Mouse (Mus musculus) lung, embryonic 16.5 days (tissue): Measurements from ENCODE around the gene Eif3i. TPM values are rescaled to one million over a fixed set of nuclear protein-coding genes. Genes with fewer than 3 reads are reported as not detected.

Experiments used
- ATAC-seq: fragments of 200-750 bp; cut with Nextera tagmentation; 2 replicates; pipeline ENCODE4 v1.8.0; 2017; ENCODE audit warnings: low read depth, mild to moderate bottlenecking, moderate library complexity
- H3K27ac ChIP-seq: fragments of 300-500 bp; sonication (generic); 2 replicates; pipeline ENCODE4 v1.5.1; 2014; ENCODE audit warnings: mild to moderate bottlenecking, control low read depth, low read length
- H3K27me3 ChIP-seq: fragments of 300-500 bp; sonication (generic); 2 replicates; pipeline ENCODE4 v1.6.1; 2014; ENCODE audit warnings: low read depth, low read length, mixed read lengths; ENCODE audit not compliant: control insufficient read depth, insufficient read depth
- H3K36me3 ChIP-seq: fragments of 300-500 bp; sonication (generic); 2 replicates; pipeline ENCODE4 v1.6.1; 2014; ENCODE audit warnings: low read length; ENCODE audit not compliant: control insufficient read depth, insufficient read depth
- H3K4me1 ChIP-seq: fragments of 300-500 bp; sonication (generic); replicated peaks from 2 replicates; pipeline ENCODE4 v1.6.1; 2014; ENCODE audit warnings: low read length, mixed read lengths; ENCODE audit not compliant: control insufficient read depth, insufficient read depth
- H3K4me2 ChIP-seq: fragments of 300-500 bp; sonication (generic); 2 replicates; pipeline ENCODE4 v1.6.1; 2014; ENCODE audit warnings: low read depth, low read length, control low read depth
- H3K4me3 ChIP-seq: fragments of 300-500 bp; sonication (generic); 2 replicates; pipeline ENCODE4 v1.5.1; 2014; ENCODE audit warnings: mild to moderate bottlenecking, low read length, control low read depth
- H3K9ac ChIP-seq: fragments of 300-500 bp; sonication (generic); 2 replicates; pipeline ENCODE4 v1.6.1; 2014; ENCODE audit warnings: low read length, control low read depth
- H3K9me3 ChIP-seq: fragments of 300-500 bp; sonication (generic); 2 replicates; pipeline ENCODE4 v1.6.1; 2016; ENCODE audit warnings: low read length; ENCODE audit not compliant: control insufficient read depth
- WGBS: fragments of 180-500 bp; shearing (Covaris S2); extraction: QIAGEN DNeasy Blood & Tissue Kit; methylation state at CpG from one replicate; pipeline ENCODE4 v1.1.7; 2014; 5-methylcytosine and 5-hydroxymethylcytosine counted together
- polyA plus RNA-seq: library from polyadenylated mRNA; unstranded; fragments of >200 nt; fragmentation: Nextera tagmentation; extraction: Ambion mirVana; gene quantifications from 2 replicates; pipeline ENCODE4 v1.2.1, GENCODE M21; 2015

Gene Eif3i
- polyA plus RNA-seq, 1 experiment from 2014 or later = 229 TPM

DNA sequence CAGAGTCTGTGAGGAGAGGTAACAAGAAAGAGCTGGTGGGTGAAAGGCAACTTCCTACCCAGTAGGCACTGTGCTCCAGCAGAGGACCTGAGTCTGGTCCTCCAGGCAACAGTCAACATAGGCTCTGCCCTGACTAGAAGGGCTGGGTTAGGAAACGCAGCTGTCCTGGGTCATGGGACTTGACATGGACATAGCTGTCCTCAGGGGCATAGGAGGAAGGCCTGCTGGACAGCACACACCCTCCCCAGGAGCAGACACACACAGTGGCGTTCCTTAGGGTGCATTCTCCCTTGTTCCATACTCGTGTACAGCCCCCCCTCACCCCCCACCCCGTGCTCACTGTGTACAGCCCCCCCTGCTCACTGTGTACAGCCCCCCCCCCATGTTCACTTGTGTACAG is 10.0 kb upstream of the Eif3i start:
- WGBS = 58% methylated on average over 4 of the region's 4 CpGs
- ATAC-seq = no peak
- no peaks in the 10 kb centered on the region for H3K27me3 ChIP-seq
- no peak overlapping the region for H3K4me3 ChIP-seq
- no peak overlapping the region for H3K4me2 ChIP-seq
- no peaks in the 10 kb centered on the region for H3K9me3 ChIP-seq
- H3K36me3 ChIP-seq = peaks cover 13% of the 10 kb centered on the region; the same call in 1 of the 2 replicates
- no peak overlapping the region for H3K27ac ChIP-seq
- no peaks in the 10 kb centered on the region for H3K4me1 ChIP-seq
- H3K9ac ChIP-seq = no peak overlapping the region

DNA sequence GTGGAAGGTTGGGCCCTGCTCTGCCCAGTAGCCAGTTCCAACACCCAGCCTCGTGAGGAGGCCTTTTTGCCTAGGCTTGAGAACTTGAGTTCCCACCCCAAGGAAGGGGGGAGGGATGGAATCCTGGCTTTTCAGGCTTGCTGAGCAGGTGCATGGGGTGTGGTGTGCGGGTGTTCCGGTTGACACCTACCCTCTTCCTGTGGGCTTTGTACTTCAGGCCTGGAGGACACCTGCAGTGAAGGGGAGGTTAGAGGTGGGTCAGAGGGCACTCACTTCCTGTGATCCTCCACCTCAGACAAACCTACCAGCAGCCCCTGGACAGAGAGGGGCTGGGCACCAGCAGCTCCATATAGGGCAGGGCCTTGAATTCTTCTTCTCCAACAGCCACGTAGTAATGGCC is 9.6 kb upstream of the Eif3i start:
- no peak for ATAC-seq
- no peak overlapping the region for H3K27ac ChIP-seq
- no peak overlapping the region for H3K4me3 ChIP-seq
- H3K4me1 ChIP-seq = no peaks in the 10 kb centered on the region
- peaks cover 13% of the 10 kb centered on the region; the same call in 1 of the 2 replicates for H3K36me3 ChIP-seq
- H3K9ac ChIP-seq = no peak overlapping the region
- WGBS = 74% methylated on average over 4 of the region's 4 CpGs
- H3K9me3 ChIP-seq = no peaks in the 10 kb centered on the region
- H3K4me2 ChIP-seq = no peak overlapping the region
- H3K27me3 ChIP-seq = no peaks in the 10 kb centered on the region

DNA sequence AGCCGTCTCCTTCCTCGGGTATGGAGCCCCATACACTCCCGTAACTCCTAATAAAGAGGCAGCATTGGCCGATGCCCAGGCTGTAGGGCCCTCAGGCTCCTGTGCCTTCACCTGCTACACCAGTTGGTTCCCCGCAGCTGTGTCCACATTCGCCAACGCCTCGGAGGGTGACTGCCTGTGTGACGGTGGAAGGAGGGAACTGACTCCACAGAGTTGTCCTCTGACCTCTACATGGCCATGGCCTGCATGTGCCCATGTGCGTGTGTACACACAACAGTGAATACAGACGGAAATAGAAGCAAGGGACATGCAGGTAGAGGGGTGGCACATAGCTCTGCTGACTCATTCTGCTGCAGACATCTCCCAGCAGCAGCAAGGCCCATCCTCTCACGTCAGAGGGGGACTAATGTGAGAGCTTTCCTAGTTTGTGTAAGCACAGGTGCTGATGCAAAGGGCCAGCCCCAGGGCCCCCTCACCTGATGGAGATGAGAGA is 8.7 kb upstream of the Eif3i start:
- Histone ChIP-seq H3K9ac (no peak overlapping the region), H3K4me1 (no peaks in the 10 kb centered on the region), H3K9me3 (no peaks in the 10 kb centered on the region), H3K4me3 (no peak overlapping the region), H3K4me2 (no peak overlapping the region), H3K27ac (no peak overlapping the region), H3K36me3 (peaks cover 18% of the 10 kb centered on the region; the same call in 1 of the 2 replicates), H3K27me3 (no peaks in the 10 kb centered on the region)
- WGBS = 72% methylated on average over 12 of the region's 12 CpGs
- no peak for ATAC-seq

DNA sequence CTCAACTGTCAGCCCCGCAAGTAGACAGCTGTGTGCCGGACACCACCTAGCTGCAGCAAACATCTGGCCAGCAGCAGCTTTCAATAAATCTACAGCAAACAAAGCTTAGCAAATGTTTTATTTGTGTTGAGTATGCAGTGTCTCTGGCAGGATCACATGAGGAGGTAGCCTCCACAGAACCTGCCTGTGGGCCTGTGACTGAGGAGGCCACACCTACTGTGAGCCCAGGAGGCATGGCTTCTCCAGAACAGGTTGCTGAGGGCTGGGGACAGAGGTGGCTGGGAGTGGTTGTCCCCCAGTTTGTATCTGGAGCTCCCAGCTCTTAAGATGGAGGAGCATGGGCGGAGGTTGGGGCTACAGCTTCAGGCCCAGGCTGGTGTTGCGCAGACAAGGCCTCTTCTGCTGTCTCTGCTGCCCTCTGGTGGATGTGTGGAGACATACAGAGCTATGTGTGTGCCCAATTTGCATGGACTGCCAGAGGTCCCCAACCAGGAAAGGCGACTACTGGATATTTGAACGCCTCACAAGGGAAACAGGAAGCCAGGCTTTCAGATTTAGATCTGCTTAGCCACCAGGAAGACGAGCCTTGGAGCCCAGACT is 8.1 kb upstream of the Eif3i start:
- Histone ChIP-seq H3K27ac (no peak overlapping the region), H3K36me3 (peaks cover 22% of the 10 kb centered on the region; the same call in 1 of the 2 replicates), H3K4me1 (no peaks in the 10 kb centered on the region), H3K9me3 (no peaks in the 10 kb centered on the region), H3K4me2 (no peak overlapping the region), H3K4me3 (no peak overlapping the region), H3K9ac (no peak overlapping the region), H3K27me3 (no peaks in the 10 kb centered on the region)
- WGBS = 31% methylated on average over 7 of the region's 7 CpGs
- peak; percentile 86 for ATAC-seq

DNA sequence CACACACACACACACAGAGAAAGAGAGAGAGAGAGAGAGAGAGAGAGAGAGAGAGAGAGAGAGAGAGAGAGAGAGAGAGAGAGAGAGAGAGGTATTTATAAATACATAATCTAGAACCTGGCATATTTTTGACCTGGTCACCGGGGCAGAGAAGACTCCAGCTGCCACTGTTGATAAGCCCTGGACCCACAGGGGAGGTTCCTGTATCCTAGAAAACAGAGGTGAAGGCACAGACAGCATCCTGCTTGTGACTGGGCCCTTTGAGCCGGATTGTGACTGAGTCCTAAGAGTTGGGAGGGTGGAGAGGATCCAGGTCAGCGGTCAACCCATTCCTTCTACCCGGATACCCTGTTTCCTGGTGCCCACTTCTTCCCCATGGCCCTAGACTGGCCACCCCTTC is 11.6 kb downstream of the Eif3i start:
- Histone ChIP-seq H3K36me3 (peaks cover 30% of the 10 kb centered on the region), H3K9me3 (no peaks in the 10 kb centered on the region), H3K4me1 (peaks cover 3% of the 10 kb centered on the region), H3K4me2 (no peak overlapping the region), H3K4me3 (no peak overlapping the region), H3K9ac (no peak overlapping the region), H3K27me3 (no peaks in the 10 kb centered on the region), H3K27ac (no peak overlapping the region)
- ATAC-seq = no peak
- WGBS = 76% methylated on average over 4 of the region's 4 CpGs

DNA sequence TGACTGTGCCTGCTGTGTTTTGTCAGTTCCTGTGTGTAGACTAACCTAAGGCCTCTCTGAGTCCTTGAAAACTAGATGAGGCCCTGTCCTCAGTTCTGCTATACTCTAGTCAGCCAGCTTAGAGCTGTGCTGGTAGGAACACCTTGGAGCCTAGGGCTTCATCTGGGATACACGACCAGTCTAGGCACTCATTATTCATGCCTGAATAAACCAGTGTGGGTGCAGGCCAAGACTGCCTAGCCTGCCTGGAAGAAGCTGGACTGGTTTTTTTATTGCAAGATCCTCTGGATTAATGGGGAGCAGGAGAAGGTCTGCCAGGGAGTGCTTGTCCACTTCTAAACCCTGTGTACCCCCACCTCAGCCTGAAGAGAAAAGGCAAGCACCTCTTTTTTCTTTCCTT is 13.5 kb downstream of the Eif3i start:
- H3K4me1 ChIP-seq = peaks cover 3% of the 10 kb centered on the region
- no peak overlapping the region for H3K27ac ChIP-seq
- no peak for ATAC-seq
- H3K4me2 ChIP-seq = no peak overlapping the region
- 30% methylated on average over 1 of the region's 1 CpGs for WGBS
- H3K9me3 ChIP-seq = no peaks in the 10 kb centered on the region
- peaks cover 16% of the 10 kb centered on the region for H3K36me3 ChIP-seq
- no peak overlapping the region for H3K4me3 ChIP-seq
- H3K9ac ChIP-seq = no peak overlapping the region
- no peaks in the 10 kb centered on the region for H3K27me3 ChIP-seq

DNA sequence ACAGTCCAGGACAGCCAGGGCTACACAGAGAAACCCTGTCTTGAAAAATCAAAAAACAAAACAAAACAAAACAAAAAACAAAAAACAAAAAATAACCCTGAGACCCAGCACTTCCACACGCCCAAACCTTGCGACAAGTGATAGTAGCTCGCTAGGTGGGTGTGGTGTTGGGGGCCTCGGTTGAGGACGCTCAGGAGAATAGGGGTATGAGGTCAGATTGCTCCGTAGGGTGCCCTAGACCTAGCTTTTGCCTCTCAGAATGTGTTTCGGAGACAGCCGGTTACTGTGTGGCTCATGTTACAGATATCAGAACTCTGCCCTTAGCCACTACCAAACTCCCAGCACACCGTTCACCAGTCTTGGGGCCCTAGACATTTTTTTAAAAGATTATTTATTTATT is 14.7 kb downstream of the Eif3i start:
- ATAC-seq = no peak
- Histone ChIP-seq H3K27ac (no peak overlapping the region), H3K4me3 (no peak overlapping the region), H3K36me3 (peaks cover 5% of the 10 kb centered on the region), H3K9me3 (no peaks in the 10 kb centered on the region), H3K4me1 (peaks cover 3% of the 10 kb centered on the region), H3K27me3 (no peaks in the 10 kb centered on the region), H3K4me2 (peak overlapping the region; percentile 76; the same call in 1 of the 2 replicates), H3K9ac (no peak overlapping the region)
- 76% methylated on average over 9 of the region's 9 CpGs for WGBS

DNA sequence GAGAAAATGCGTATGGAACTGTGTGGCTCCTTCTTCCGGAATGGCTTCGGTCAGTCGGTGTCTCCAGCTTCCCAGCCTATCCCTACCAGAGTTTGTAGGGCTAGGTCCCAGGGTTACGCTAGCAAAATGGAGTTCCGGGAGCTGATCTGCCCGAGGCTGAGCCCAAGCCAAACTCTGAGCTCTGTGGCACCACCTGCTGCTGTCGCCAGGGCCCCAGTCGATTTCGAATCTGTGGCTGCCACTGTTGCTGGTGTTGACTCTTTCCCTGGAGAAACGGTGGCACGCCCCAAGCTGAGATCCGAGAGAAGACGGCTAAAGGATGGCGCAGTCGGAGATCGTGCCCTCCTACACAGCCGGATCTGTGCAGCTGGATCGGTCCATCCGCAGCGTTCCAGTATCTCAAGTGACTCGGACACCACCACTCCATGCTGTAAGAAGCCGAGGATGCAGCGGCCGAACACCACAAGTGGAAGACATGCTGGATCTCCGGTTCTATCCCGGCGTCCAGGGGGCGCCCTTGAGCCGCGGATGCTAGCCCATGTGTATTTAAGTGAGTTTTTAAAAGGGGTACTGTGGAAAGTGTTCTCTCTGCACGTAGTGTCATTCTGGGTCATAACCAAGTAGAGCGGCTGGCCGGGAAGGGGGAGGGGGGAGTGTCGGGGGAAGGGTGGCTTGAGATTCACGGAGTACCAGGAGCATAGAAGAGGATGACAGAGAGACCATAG is 15.4 kb downstream of the Eif3i start:
- Histone ChIP-seq H3K27me3 (no peaks in the 10 kb centered on the region), H3K9ac (peak overlapping the region; percentile 69), H3K4me2 (peak overlapping the region; percentile 76), H3K4me1 (peaks cover 3% of the 10 kb centered on the region), H3K9me3 (no peaks in the 10 kb centered on the region), H3K36me3 (no peaks in the 10 kb centered on the region), H3K4me3 (peak overlapping the region; percentile 55), H3K27ac (peak overlapping the region; percentile 71)
- peak; percentile 81 for ATAC-seq
- WGBS = 1% methylated on average over 36 of the region's 36 CpGs

DNA sequence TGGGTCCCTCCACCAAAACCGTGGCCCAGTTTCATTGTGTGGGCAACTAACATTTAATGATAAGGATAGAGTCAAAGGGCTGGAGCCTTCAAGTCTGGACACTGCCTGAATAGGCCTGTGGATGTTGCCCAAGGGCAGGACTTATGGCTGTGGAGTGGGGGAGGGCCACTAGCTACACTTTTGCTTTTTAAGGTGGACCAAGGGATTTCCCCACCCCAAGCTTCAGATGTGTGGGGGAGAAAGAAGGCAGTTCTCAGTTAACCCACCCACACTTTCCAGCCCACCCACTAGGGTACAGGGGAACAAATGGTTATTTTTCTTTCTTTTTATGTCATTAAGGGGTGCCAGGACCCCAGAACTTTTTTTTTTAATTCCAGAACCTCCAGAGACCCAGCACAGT is 16.1 kb downstream of the Eif3i start:
- H3K4me3 ChIP-seq = peak overlapping the region; percentile 55
- H3K4me1 ChIP-seq = peaks cover 3% of the 10 kb centered on the region
- H3K9me3 ChIP-seq = no peaks in the 10 kb centered on the region
- H3K27me3 ChIP-seq = no peaks in the 10 kb centered on the region
- 63% methylated on average over 1 of the region's 1 CpGs for WGBS
- H3K9ac ChIP-seq = peak overlapping the region; percentile 69
- no peak for ATAC-seq
- no peaks in the 10 kb centered on the region for H3K36me3 ChIP-seq
- H3K27ac ChIP-seq = peak overlapping the region; percentile 71; the same call in 1 of the 2 replicates
- H3K4me2 ChIP-seq = peak overlapping the region; percentile 76
